22 mouse cellular contexts compared by ENCODE assay signal in the genomic region with DNA sequence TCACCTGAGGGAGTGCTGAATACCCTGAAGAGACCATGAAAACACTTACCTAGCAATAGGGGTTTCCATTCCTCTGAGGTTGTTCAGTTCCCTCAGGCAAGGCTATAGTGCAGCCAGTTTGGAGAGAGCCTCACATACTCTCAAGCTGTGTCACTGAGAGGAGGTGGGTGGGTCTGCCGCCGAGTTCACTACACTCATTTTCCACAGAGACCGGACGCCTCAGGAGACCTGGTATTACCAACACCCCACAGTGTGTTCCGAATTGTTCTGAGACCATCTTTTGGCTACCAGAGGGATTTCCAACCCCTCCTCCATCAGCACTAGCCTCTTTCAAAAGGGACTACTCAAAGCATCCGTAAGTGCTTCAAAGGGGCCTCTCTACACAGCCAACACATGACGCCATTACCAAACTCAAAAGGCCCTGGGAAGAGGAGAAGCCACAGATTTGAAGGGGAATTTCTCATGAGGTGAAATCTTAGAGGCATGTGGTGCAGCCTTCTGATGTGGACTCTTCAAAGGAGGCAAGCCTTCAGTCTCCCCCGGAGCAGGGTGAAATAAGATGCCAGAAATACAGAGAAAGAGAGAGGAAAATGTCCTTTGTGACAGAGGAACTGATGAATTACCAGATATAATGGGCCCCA.
DNase-seq lines count a peak whose midpoint lies in the region; ATAC-seq lines count a peak whose summit lies in the region.
"Had no signal": no experiment of that assay in that cellular context is flagged by ENCODE, and none has a peak within 500 bp of the region (broad histone marks: within the 10 kb centered on the region; RNA-seq: fewer than 3 reads in every experiment).

No protein-coding gene starts in this region.

- no peaks in the 10 kb centered on the region for H3K9me3 ChIP-seq in midbrain, embryonic 13.5 days
- no peaks in the 10 kb centered on the region for H3K9me3 ChIP-seq in midbrain, embryonic 11.5 days (ENCODE audit: control insufficient read depth, low read length)
- no peaks in the 10 kb centered on the region for H3K9me3 ChIP-seq in embryonic facial prominence, embryonic 14.5 days (ENCODE audit: control insufficient read depth, low read length)
- H3K9me3 ChIP-seq in forebrain, embryonic 13.5 days (replicated peaks): no peaks in the 10 kb centered on the region
- no peaks in the 10 kb centered on the region for H3K9me3 ChIP-seq in midbrain, embryonic 14.5 days (ENCODE audit: control insufficient read depth, low read length)
- H3K9me3 ChIP-seq in liver, embryonic 12.5 days (replicated peaks): no peaks in the 10 kb centered on the region
- H3K9me3 ChIP-seq: embryonic facial prominence, embryonic 12.5 days; hindbrain, embryonic 15.5 days; limb, embryonic 12.5 days had no signal

- ATAC-seq in midbrain, embryonic 13.5 days: peak; percentile 78
- no peak for ATAC-seq in midbrain, embryonic 11.5 days (ENCODE audit: low FRiP score)
- ATAC-seq in embryonic facial prominence, embryonic 14.5 days (ENCODE audit: low read depth): 0 out of 2 replicates have a peak, but pooled peaks have one; percentile 33
- peak; percentile 73 for ATAC-seq in forebrain, embryonic 13.5 days
- ATAC-seq in midbrain, embryonic 14.5 days (ENCODE audit: low FRiP score, low TSS enrichment): no peak
- no peak for ATAC-seq in liver, embryonic 12.5 days
- ATAC-seq: intestine, embryonic 16.5 days had no signal

- peaks cover 30% of the 10 kb centered on the region for H3K4me1 ChIP-seq in midbrain, embryonic 13.5 days (replicated peaks)
- H3K4me1 ChIP-seq in midbrain, embryonic 11.5 days (ENCODE audit: control insufficient read depth, insufficient read depth, low read length): peaks cover 3% of the 10 kb centered on the region
- no peaks in the 10 kb centered on the region for H3K4me1 ChIP-seq in embryonic facial prominence, embryonic 14.5 days (ENCODE audit: control insufficient read depth, insufficient read depth, low read length)
- H3K4me1 ChIP-seq in forebrain, embryonic 13.5 days: peaks cover 34% of the 10 kb centered on the region
- peaks cover 19% of the 10 kb centered on the region; the same call in 1 of the 2 replicates for H3K4me1 ChIP-seq in midbrain, embryonic 14.5 days (ENCODE audit: control insufficient read depth, insufficient read depth, low read length)
- no peaks in the 10 kb centered on the region for H3K4me1 ChIP-seq in liver, embryonic 12.5 days

- H3K27me3 ChIP-seq in midbrain, embryonic 13.5 days: 0 out of 2 replicates have a peak, but pooled peaks cover 2% of the 10 kb centered on the region
- H3K27me3 ChIP-seq in midbrain, embryonic 11.5 days (ENCODE audit: control insufficient read depth, insufficient read depth, low read length): no peaks in the 10 kb centered on the region
- H3K27me3 ChIP-seq in embryonic facial prominence, embryonic 14.5 days (replicated peaks; ENCODE audit: control insufficient read depth, insufficient read depth, low read length): no peaks in the 10 kb centered on the region
- no peaks in the 10 kb centered on the region for H3K27me3 ChIP-seq in forebrain, embryonic 13.5 days
- H3K27me3 ChIP-seq in midbrain, embryonic 14.5 days (ENCODE audit: control insufficient read depth, insufficient read depth, low read length): no peaks in the 10 kb centered on the region
- no peaks in the 10 kb centered on the region for H3K27me3 ChIP-seq in liver, embryonic 12.5 days (replicated peaks)
- H3K27me3 ChIP-seq: embryonic facial prominence, embryonic 12.5 days; hindbrain, embryonic 15.5 days; limb, embryonic 12.5 days had no signal

- H3K4me3 ChIP-seq in midbrain, embryonic 13.5 days (replicated peaks): no peak overlapping the region
- no peak overlapping the region for H3K4me3 ChIP-seq in midbrain, embryonic 11.5 days (ENCODE audit: low read depth, low read length)
- H3K4me3 ChIP-seq in embryonic facial prominence, embryonic 14.5 days (ENCODE audit: low read depth, low read length): no peak overlapping the region
- H3K4me3 ChIP-seq in forebrain, embryonic 13.5 days: no peak overlapping the region
- no peak overlapping the region for H3K4me3 ChIP-seq in midbrain, embryonic 14.5 days (replicated peaks; ENCODE audit: low read depth, low read length)
- no peak overlapping the region for H3K4me3 ChIP-seq in liver, embryonic 12.5 days
- H3K4me3 ChIP-seq: embryonic facial prominence, embryonic 12.5 days; erythroblast, embryonic 14.5 days; gastrocnemius, adult 2 months; hindbrain, embryonic 15.5 days; limb, embryonic 12.5 days had no signal

- no peak overlapping the region for H3K9ac ChIP-seq in midbrain, embryonic 13.5 days (replicated peaks)
- H3K9ac ChIP-seq in midbrain, embryonic 11.5 days (ENCODE audit: low read length): no peak overlapping the region
- H3K9ac ChIP-seq in embryonic facial prominence, embryonic 14.5 days (ENCODE audit: low read depth, low read length): no peak overlapping the region
- H3K9ac ChIP-seq in forebrain, embryonic 13.5 days: no peak overlapping the region
- no peak overlapping the region for H3K9ac ChIP-seq in midbrain, embryonic 14.5 days (replicated peaks; ENCODE audit: low read length)
- no peak overlapping the region for H3K9ac ChIP-seq in liver, embryonic 12.5 days
- H3K9ac ChIP-seq: embryonic facial prominence, embryonic 12.5 days; hindbrain, embryonic 15.5 days; limb, embryonic 12.5 days had no signal

- no peak overlapping the region for H3K4me2 ChIP-seq in midbrain, embryonic 13.5 days (replicated peaks)
- no peak overlapping the region for H3K4me2 ChIP-seq in midbrain, embryonic 11.5 days
- H3K4me2 ChIP-seq in embryonic facial prominence, embryonic 14.5 days (ENCODE audit: low read depth, low read length): no peak overlapping the region
- no peak overlapping the region for H3K4me2 ChIP-seq in forebrain, embryonic 13.5 days
- H3K4me2 ChIP-seq in midbrain, embryonic 14.5 days (ENCODE audit: low read length): no peak overlapping the region
- H3K4me2 ChIP-seq in liver, embryonic 12.5 days: no peak overlapping the region
- H3K4me2 ChIP-seq: embryonic facial prominence, embryonic 12.5 days; hindbrain, embryonic 15.5 days; limb, embryonic 12.5 days; liver, embryonic 11.5 days had no signal

- DNase-seq in midbrain, embryonic 11.5 days (ENCODE audit: low spot score, missing footprints): no peak
- no peak for DNase-seq in embryonic facial prominence, embryonic 14.5 days (ENCODE audit: low spot score)
- DNase-seq in midbrain, embryonic 14.5 days: peak; percentile 47
- no peak for DNase-seq in spleen, postnatal 36 days (ENCODE audit: low spot score in 2 of 2)
- no peak for DNase-seq in right cerebral cortex, adult 18-20 months
- DNase-seq: adrenal gland, postnatal 10 days; cerebellum, adult 9-11 months; gastrocnemius, adult 2 months; heart, postnatal 4 days; kidney, postnatal 36 days; layer of hippocampus, postnatal 36 days; lung, adult 18-20 months; lung, postnatal 10 days had no signal

- H3K36me3 ChIP-seq in midbrain, embryonic 13.5 days: no peaks in the 10 kb centered on the region
- H3K36me3 ChIP-seq in midbrain, embryonic 11.5 days (ENCODE audit: control insufficient read depth, insufficient read depth, low read length): no peaks in the 10 kb centered on the region
- H3K36me3 ChIP-seq in embryonic facial prominence, embryonic 14.5 days (ENCODE audit: control insufficient read depth, insufficient read depth, low read length): no peaks in the 10 kb centered on the region
- no peaks in the 10 kb centered on the region for H3K36me3 ChIP-seq in forebrain, embryonic 13.5 days (ENCODE audit: poor library complexity, severe bottlenecking)
- H3K36me3 ChIP-seq in midbrain, embryonic 14.5 days (ENCODE audit: control insufficient read depth, insufficient read depth, low read length): no peaks in the 10 kb centered on the region
- H3K36me3 ChIP-seq in liver, embryonic 12.5 days: no peaks in the 10 kb centered on the region
- H3K36me3 ChIP-seq: embryonic facial prominence, embryonic 12.5 days; hindbrain, embryonic 15.5 days; limb, embryonic 12.5 days had no signal

- WGBS in midbrain, embryonic 13.5 days: 40% methylated on average over 8 of the region's 8 CpGs
- 61% methylated on average over 8 of the region's 8 CpGs for WGBS in midbrain, embryonic 11.5 days
- WGBS in embryonic facial prominence, embryonic 14.5 days: 64% methylated on average over 8 of the region's 8 CpGs
- 31% methylated on average over 8 of the region's 8 CpGs for WGBS in forebrain, embryonic 13.5 days
- 50% methylated on average over 8 of the region's 8 CpGs for WGBS in midbrain, embryonic 14.5 days
- 70% methylated on average over 8 of the region's 8 CpGs for WGBS in liver, embryonic 12.5 days (ENCODE audit: insufficient replicate concordance)

- H3K27ac ChIP-seq in midbrain, embryonic 13.5 days: peak overlapping the region; percentile 25
- H3K27ac ChIP-seq in midbrain, embryonic 11.5 days (ENCODE audit: low read depth, low read length): no peak overlapping the region
- no peak overlapping the region for H3K27ac ChIP-seq in embryonic facial prominence, embryonic 14.5 days (replicated peaks; ENCODE audit: low read depth, low read length)
- H3K27ac ChIP-seq in forebrain, embryonic 13.5 days: 0 out of 2 replicates have a peak overlapping the region, but pooled peaks have one; percentile 6
- H3K27ac ChIP-seq in midbrain, embryonic 14.5 days (replicated peaks; ENCODE audit: low read depth, low read length): 0 out of 2 replicates have a peak overlapping the region, but pooled peaks have one; percentile 4
- H3K27ac ChIP-seq in liver, embryonic 12.5 days: no peak overlapping the region
- H3K27ac ChIP-seq: embryonic facial prominence, embryonic 12.5 days; gastrocnemius, adult 2 months; hindbrain, embryonic 15.5 days; limb, embryonic 12.5 days had no signal

Comparison
In these comparisons a context has a peak if more than half of its experiments do, and no peak if none do; other contexts are left out.
1. ATAC-seq: peak in midbrain, embryonic 13.5 days (single experiment), embryonic facial prominence, embryonic 14.5 days (single experiment) and forebrain, embryonic 13.5 days (single experiment); none in midbrain, embryonic 11.5 days (single experiment), midbrain, embryonic 14.5 days (single experiment) and liver, embryonic 12.5 days (single experiment).
2. H3K27ac ChIP-seq: peak in midbrain, embryonic 13.5 days (single experiment), forebrain, embryonic 13.5 days (single experiment) and midbrain, embryonic 14.5 days (single experiment); none in midbrain, embryonic 11.5 days (single experiment), embryonic facial prominence, embryonic 14.5 days (single experiment) and liver, embryonic 12.5 days (single experiment).